Mouse (Mus musculus) forebrain, embryonic 15.5 days (tissue): ENCODE data around the gene Pwp2. TPM values are rescaled to one million over a fixed set of nuclear protein-coding genes. Genes with fewer than 3 reads are reported as not detected.

ENCODE experiments used
- ATAC-seq: fragments of 200-750 bp; cut with Nextera tagmentation; replicated peaks from 2 replicates; pipeline ENCODE4 v1.8.0; 2017; ENCODE audit warnings: mild to moderate bottlenecking, moderate TSS enrichment, moderate library complexity
- H3K27ac ChIP-seq: fragments of 300-500 bp; sonication (generic); replicated peaks from 2 replicates; pipeline ENCODE4 v1.5.1; 2015; ENCODE audit warnings: mild to moderate bottlenecking, inconsistent platforms
- H3K27me3 ChIP-seq: fragments of 300-500 bp; sonication (generic); 2 replicates; pipeline ENCODE4 v1.6.1; 2015; ENCODE audit warnings: inconsistent platforms
- H3K36me3 ChIP-seq: fragments of 300-500 bp; sonication (generic); 2 replicates; pipeline ENCODE4 v1.6.1; 2015; ENCODE audit warnings: mild to moderate bottlenecking, inconsistent platforms
- H3K4me1 ChIP-seq: fragments of 300-500 bp; sonication (generic); 2 replicates; pipeline ENCODE4 v1.6.1; 2015; ENCODE audit warnings: inconsistent platforms
- H3K4me2 ChIP-seq: fragments of 300-500 bp; sonication (generic); replicated peaks from 2 replicates; pipeline ENCODE4 v1.6.1; 2015; ENCODE audit warnings: mild to moderate bottlenecking, inconsistent platforms
- H3K4me3 ChIP-seq: fragments of 300-500 bp; sonication (generic); 2 replicates; pipeline ENCODE4 v1.5.1; 2015; ENCODE audit warnings: mild to moderate bottlenecking, inconsistent platforms
- H3K9ac ChIP-seq: fragments of 300-500 bp; sonication (generic); replicated peaks from 2 replicates; pipeline ENCODE4 v1.6.1; 2015; ENCODE audit warnings: mild to moderate bottlenecking, inconsistent platforms
- H3K9me3 ChIP-seq: fragments of 300-500 bp; sonication (generic); 2 replicates; pipeline ENCODE4 v1.6.1; 2016; ENCODE audit warnings: inconsistent platforms
- WGBS: fragments of 180-500 bp; shearing (Covaris S2); methylation state at CpG from one replicate; pipeline ENCODE4 v1.1.7; 2015; ENCODE audit warnings: mixed read lengths; 5-methylcytosine and 5-hydroxymethylcytosine counted together
- polyA plus RNA-seq: library from polyadenylated mRNA; unstranded; fragments of >200 nt; fragmentation: Nextera tagmentation; extraction: Ambion mirVana; gene quantifications from 2 replicates; pipeline ENCODE4 v1.2.1, GENCODE M21; 2015

The Pwp2 gene
- polyA plus RNA-seq, result 22.5 and 24.2 TPM in 2 replicates

- 2% methylated on average over 47 of the region's 47 CpGs for WGBS
- Histone ChIP-seq H3K27ac (peak within 1 kb of the TSS; percentile 75), H3K27me3 (no peaks in the 10 kb centered on the region), H3K4me3 (peak within 1 kb of the TSS; percentile 63), H3K4me2 (peak within 1 kb of the TSS; percentile 95), H3K9me3 (no peaks in the 10 kb centered on the region), H3K9ac (peak within 1 kb of the TSS; percentile 56), H3K4me1 (peaks cover 14% of the 10 kb centered on the region), H3K36me3 (peaks cover 51% of the 10 kb centered on the region)
- peak; percentile 98 for ATAC-seq
Observed at GRCm38 (mm10) chr10:78184531-78185380, at the start of gene Pwp2. Gene Pwp2, minus strand, starts transcription at chr10:78185149.

GRCm38 (mm10) chr10:78233756-78234155 is 48.8 kb upstream of the Pwp2 start:
- no peaks in the 10 kb centered on the region for H3K9me3 ChIP-seq
- H3K27ac ChIP-seq, result no peak overlapping the region
- H3K4me1 ChIP-seq, result peaks cover 9% of the 10 kb centered on the region
- H3K27me3 ChIP-seq, result no peaks in the 10 kb centered on the region
- H3K4me2 ChIP-seq, result no peak overlapping the region
- H3K9ac ChIP-seq, result no peak overlapping the region
- ATAC-seq, result no peak
- 86% methylated on average over 6 of the region's 6 CpGs for whole genome bisulfite sequencing
- H3K4me3 ChIP-seq, result no peak overlapping the region
- peaks cover 8% of the 10 kb centered on the region for H3K36me3 ChIP-seq

GRCm38 (mm10) chr10:78233161-78233560 is 48.2 kb upstream of the Pwp2 start:
- Histone ChIP-seq H3K36me3 (peaks cover 13% of the 10 kb centered on the region), H3K4me1 (peaks cover 9% of the 10 kb centered on the region), H3K9me3 (no peaks in the 10 kb centered on the region), H3K4me2 (no peak overlapping the region), H3K27ac (0 out of 2 replicates have a peak overlapping the region, but pooled peaks have one; percentile 46), H3K27me3 (no peaks in the 10 kb centered on the region), H3K9ac (no peak overlapping the region), H3K4me3 (no peak overlapping the region)
- WGBS, result 95% methylated on average over 5 of the region's 5 CpGs
- ATAC-seq, result no peak

- WGBS, result 72% methylated on average over 4 of the region's 4 CpGs
- peak overlapping the region; percentile 46; the same call in 1 of the 2 replicates for H3K27ac ChIP-seq
- peaks cover 18% of the 10 kb centered on the region for H3K36me3 ChIP-seq
- H3K9me3 ChIP-seq, result no peaks in the 10 kb centered on the region
- peak; percentile 38 for ATAC-seq
- no peak overlapping the region for H3K4me2 ChIP-seq
- H3K27me3 ChIP-seq, result no peaks in the 10 kb centered on the region
- peaks cover 9% of the 10 kb centered on the region for H3K4me1 ChIP-seq
- H3K4me3 ChIP-seq, result no peak overlapping the region
- no peak overlapping the region for H3K9ac ChIP-seq
Observed at GRCm38 (mm10) chr10:78232301-78232980, 47.5 kb upstream of the Pwp2 start.

- ATAC-seq, result no peak
- 89% methylated on average over 5 of the region's 5 CpGs for WGBS
- H3K4me3 ChIP-seq, result no peak overlapping the region
- no peaks in the 10 kb centered on the region for H3K9me3 ChIP-seq
- H3K4me2 ChIP-seq, result no peak overlapping the region
- H3K4me1 ChIP-seq, result peaks cover 2% of the 10 kb centered on the region; the same call in 1 of the 2 replicates
- peaks cover 26% of the 10 kb centered on the region for H3K36me3 ChIP-seq
- no peak overlapping the region for H3K27ac ChIP-seq
- no peaks in the 10 kb centered on the region for H3K27me3 ChIP-seq
- H3K9ac ChIP-seq, result no peak overlapping the region
Observed at GRCm38 (mm10) chr10:78228560-78228928, 43.6 kb upstream of the Pwp2 start.

GRCm38 (mm10) chr10:78227875-78228559 is 43.1 kb upstream of the Pwp2 start:
- Histone ChIP-seq H3K9ac (no peak overlapping the region), H3K4me3 (no peak overlapping the region), H3K9me3 (no peaks in the 10 kb centered on the region), H3K4me1 (peaks cover 2% of the 10 kb centered on the region; the same call in 1 of the 2 replicates), H3K27me3 (no peaks in the 10 kb centered on the region), H3K4me2 (no peak overlapping the region), H3K27ac (no peak overlapping the region), H3K36me3 (peaks cover 26% of the 10 kb centered on the region)
- 88% methylated on average over 8 of the region's 8 CpGs for WGBS
- no peak for ATAC-seq

GRCm38 (mm10) chr10:78224136-78224535 is 39.2 kb upstream of the Pwp2 start:
- WGBS, result 91% methylated on average over 6 of the region's 6 CpGs
- Histone ChIP-seq H3K9me3 (no peaks in the 10 kb centered on the region), H3K4me3 (no peak overlapping the region), H3K4me2 (no peak overlapping the region), H3K27me3 (no peaks in the 10 kb centered on the region), H3K4me1 (no peaks in the 10 kb centered on the region), H3K27ac (no peak overlapping the region), H3K9ac (no peak overlapping the region), H3K36me3 (peaks cover 43% of the 10 kb centered on the region)
- ATAC-seq, result no peak

GRCm38 (mm10) chr10:78222908-78223307 is 38.0 kb upstream of the Pwp2 start:
- Histone ChIP-seq H3K4me2 (no peak overlapping the region), H3K36me3 (peaks cover 45% of the 10 kb centered on the region), H3K4me3 (no peak overlapping the region), H3K27me3 (no peaks in the 10 kb centered on the region), H3K9ac (no peak overlapping the region), H3K4me1 (no peaks in the 10 kb centered on the region), H3K27ac (no peak overlapping the region), H3K9me3 (no peaks in the 10 kb centered on the region)
- WGBS, result 82% methylated on average over 4 of the region's 4 CpGs
- ATAC-seq, result no peak

- H3K27ac ChIP-seq, result no peak overlapping the region
- ATAC-seq, result no peak
- H3K4me2 ChIP-seq, result no peak overlapping the region
- no peaks in the 10 kb centered on the region for H3K27me3 ChIP-seq
- H3K36me3 ChIP-seq, result peaks cover 49% of the 10 kb centered on the region
- H3K9ac ChIP-seq, result no peak overlapping the region
- no peak overlapping the region for H3K4me3 ChIP-seq
- 95% methylated on average over 7 of the region's 7 CpGs for WGBS
- no peaks in the 10 kb centered on the region for H3K9me3 ChIP-seq
- H3K4me1 ChIP-seq, result no peaks in the 10 kb centered on the region
Observed at GRCm38 (mm10) chr10:78221315-78221714, 36.4 kb upstream of the Pwp2 start.

GRCm38 (mm10) chr10:78219528-78219927 is 34.6 kb upstream of the Pwp2 start:
- ATAC-seq, result no peak
- Histone ChIP-seq H3K27me3 (no peaks in the 10 kb centered on the region), H3K4me2 (no peak overlapping the region), H3K36me3 (peaks cover 66% of the 10 kb centered on the region), H3K4me3 (no peak overlapping the region), H3K9me3 (no peaks in the 10 kb centered on the region), H3K9ac (no peak overlapping the region), H3K4me1 (no peaks in the 10 kb centered on the region), H3K27ac (no peak overlapping the region)
- 95% methylated on average over 1 of the region's 1 CpGs for WGBS

GRCm38 (mm10) chr10:78218576-78218975 is 33.6 kb upstream of the Pwp2 start:
- Histone ChIP-seq H3K9me3 (no peaks in the 10 kb centered on the region), H3K36me3 (peaks cover 75% of the 10 kb centered on the region), H3K27ac (no peak overlapping the region), H3K4me3 (no peak overlapping the region), H3K4me2 (no peak overlapping the region), H3K9ac (no peak overlapping the region), H3K4me1 (no peaks in the 10 kb centered on the region), H3K27me3 (no peaks in the 10 kb centered on the region)
- no peak for ATAC-seq
- WGBS, result 91% methylated on average over 6 of the region's 6 CpGs
